Mouse (Mus musculus): ENCODE data around the gene Creb3l4. TPM values are rescaled to one million over a fixed set of nuclear protein-coding genes. Genes with fewer than 3 reads are reported as not detected.

Creb3l4 gene
- total RNA-seq (2023), result not detected

GRCm38 (mm10) chr3:90242984-90243775, at the start of gene Creb3l4:
TSS of gene Creb3l4 (minus strand) at chr3:90243512.

DNA sequence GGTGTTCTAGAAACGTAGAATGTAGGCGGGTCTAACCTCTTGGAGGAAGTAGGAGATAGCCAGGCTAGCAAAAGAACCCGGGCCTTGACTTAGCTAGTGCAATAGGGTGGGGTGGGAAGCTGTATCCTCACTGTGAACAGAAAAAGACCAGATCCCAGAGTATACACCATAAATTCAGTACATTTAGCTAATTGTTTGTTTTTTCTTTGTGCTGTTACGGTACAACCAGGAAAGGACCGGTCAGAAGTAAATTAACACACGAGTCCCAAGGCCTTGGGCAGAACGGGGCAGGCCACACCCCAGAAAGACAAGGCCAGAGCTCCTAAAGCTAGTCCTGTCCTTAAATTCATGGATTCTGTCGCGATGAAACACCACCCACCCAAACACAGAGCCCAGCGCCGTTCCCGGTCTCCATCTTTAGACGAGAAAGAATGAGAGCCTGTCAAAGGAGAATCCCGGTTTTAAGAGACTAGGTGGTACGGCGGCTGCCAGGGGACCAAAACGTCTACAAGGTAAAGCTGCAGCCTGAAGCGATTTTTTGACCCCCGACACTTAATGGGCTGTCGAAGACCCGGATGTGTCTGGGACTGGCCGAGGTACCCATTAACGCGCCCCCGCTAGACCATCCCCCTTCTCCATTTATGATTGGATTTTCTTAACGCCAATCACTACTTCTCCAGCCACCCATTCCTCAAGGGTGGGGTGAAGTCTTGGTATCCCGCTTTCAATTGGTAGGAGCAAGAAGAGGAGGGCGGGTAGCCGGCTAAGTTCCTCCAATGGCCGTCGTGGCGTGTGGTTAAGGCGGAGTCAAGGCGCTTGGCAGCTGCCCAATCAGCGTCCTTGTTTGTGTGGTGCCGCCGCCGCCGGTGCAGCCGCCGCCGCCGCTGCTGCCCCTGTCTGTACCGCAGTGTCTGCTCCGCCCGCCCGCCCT, 49.3 kb upstream of the Creb3l4 start, which contains the start of gene Gatad2b:
Gene Gatad2b (plus strand): TSS at position 834 of the 931 bp plus-strand sequence.

GRCm38 (mm10) chr3:90265034-90265931, 22.0 kb upstream of the Creb3l4 start, which contains the start of gene Dennd4b:
TSS of gene Dennd4b (plus strand) at chr3:90265185.

GRCm38 (mm10) chr3:90253653-90254418, 10.5 kb upstream of the Creb3l4 start, which contains the start of gene Crtc2:
TSS of gene Crtc2 (plus strand) at chr3:90254163.

DNA sequence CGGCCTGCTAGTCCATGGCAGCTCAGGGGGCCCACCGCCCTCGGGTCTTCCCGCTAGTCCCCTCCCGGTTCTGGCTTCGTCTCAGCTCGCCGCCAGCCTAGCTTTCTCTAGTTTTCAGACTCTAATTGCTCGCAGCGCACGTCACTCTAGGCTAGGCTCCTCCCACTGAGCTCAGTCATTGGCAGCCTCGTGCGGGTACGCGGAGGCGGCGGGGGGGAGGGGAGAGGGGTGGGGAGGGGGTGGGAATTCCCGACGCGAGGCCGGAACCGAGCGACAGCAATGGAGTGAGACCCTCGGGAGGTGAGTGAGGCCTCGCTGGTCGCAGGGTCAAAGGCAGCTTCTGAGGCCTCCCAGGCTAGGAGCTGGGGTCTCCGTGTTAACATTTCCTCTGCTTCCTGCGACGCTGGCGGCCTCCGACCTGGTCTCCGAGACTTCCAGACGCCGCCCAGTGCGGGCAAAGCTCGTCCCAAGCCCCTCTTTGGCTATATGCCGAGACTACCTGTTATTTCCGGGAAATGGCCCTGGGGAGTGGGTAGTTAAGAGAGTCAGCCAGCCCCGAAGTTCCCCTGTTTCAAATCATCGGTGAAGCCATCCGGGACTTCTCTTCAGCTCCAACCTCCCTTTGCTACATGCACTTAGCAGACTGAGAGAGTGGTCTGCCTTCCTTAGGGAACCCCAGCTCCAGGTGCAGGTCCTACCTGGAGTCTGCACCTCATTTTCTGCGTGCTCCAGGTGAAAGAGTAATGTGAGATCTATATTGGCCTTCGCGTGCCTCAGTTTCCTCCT, 4.8 kb upstream of the Creb3l4 start, which contains the start of gene Slc39a1:
Gene Slc39a1 (plus strand): TSS at position 213 of the 786 bp plus-strand sequence.

DNA sequence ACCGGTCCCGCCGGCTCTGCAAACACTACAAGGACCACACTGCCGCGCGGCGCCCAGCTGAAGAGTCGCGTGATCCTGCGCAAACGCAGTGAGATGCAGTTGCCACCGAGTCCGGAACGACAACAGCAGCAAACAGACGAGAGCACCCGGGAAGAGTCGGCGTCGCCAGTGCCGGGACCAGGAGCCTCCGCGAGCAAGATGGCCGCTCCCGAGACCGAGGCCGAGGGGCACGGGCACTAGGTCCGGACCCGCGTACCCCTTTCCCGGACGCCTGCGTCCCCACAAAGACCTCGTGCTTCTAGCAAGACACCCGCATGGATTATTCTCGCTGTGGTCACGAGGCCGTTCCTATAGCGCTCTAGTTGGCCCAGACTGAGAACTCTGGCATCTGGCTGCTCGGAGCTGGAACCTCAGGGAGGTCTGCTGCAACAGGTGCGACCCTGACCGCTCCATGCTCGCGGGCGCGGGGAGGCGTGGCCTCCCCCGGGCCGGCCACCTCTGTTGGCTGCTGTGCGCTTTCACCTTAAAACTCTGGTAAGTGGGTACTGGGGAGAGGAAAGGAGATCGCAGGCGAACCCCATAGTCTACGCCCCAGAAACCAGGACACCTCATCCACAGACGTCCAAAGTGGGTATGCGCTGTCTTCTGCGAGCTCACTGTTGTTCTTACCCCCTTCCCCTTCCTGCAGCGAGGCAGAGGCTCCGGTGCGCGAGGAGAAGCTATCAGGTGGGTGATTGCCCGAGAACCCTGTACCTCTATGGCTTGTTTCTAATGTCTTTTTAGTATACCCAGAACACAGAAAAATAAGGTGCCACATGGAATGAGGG, 11.6 kb downstream of the Creb3l4 start, which contains the start of gene Jtb:
Gene Jtb (plus strand): TSS at position 91 of the 827 bp plus-strand sequence.

GRCm38 (mm10) chr3:90213377-90213866, 29.9 kb downstream of the Creb3l4 start, which contains the start of the genes Rps27 and Rab13:
TSS of gene Rps27 (minus strand) at chr3:90213651.
TSS of gene Rab13 (plus strand) at chr3:90213695.

Other genes starting within 250 kb of the Creb3l4 start
- 10 to 100 TPM; 57.4 to 62.6 TPM for gene Hax1, start 244.7 kb downstream of the Creb3l4 start, total RNA-seq (2023)
- 100 to 1,000 TPM; 127 to 129 TPM for gene 4933434E20Rik, start 191.9 kb downstream of the Creb3l4 start, total RNA-seq (2023)
- gene Ubap2l, start 190.9 kb downstream of the Creb3l4 start, total RNA-seq (2023), result 100 to 1,000 TPM; 320 to 321 TPM
- 100 to 1,000 TPM; 521 to 571 TPM for gene Tpm3, start 170.9 kb downstream of the Creb3l4 start, total RNA-seq (2023)
- 1 to 10 TPM; 1.7 to 2.3 TPM for gene Nup210l, start 139.4 kb downstream of the Creb3l4 start, total RNA-seq (2023)
- gene Rps27, start 29.9 kb downstream of the Creb3l4 start, total RNA-seq (2023), result over 10,000 TPM; 10,037 to 10,069 TPM
- not detected for gene Rab13, start 29.8 kb downstream of the Creb3l4 start, total RNA-seq (2023)
- gene Jtb, start 11.9 kb downstream of the Creb3l4 start, total RNA-seq (2023), result 10 to 100 TPM; 88.8 to 93.1 TPM
- gene Slc39a1, start 4.7 kb upstream of the Creb3l4 start, total RNA-seq (2023), result 10 to 100 TPM; 33.9 to 37.5 TPM
- gene Crtc2, start 10.7 kb upstream of the Creb3l4 start, total RNA-seq (2023), result 100 to 1,000 TPM; 193 to 194 TPM
- 100 to 1,000 TPM; 180 TPM for gene Dennd4b, start 21.7 kb upstream of the Creb3l4 start, total RNA-seq (2023)
- gene Gatad2b, start 49.7 kb upstream of the Creb3l4 start, total RNA-seq (2023), result 100 to 1,000 TPM; 120 to 129 TPM
- 1 to 10 TPM; 1.4 to 3.3 TPM for gene Slc27a3, start 146.4 kb upstream of the Creb3l4 start, total RNA-seq (2023)
- gene Ints3, start 190.1 kb upstream of the Creb3l4 start, total RNA-seq (2023), result 10 to 100 TPM; 60.8 to 63.6 TPM
- not detected for gene Npr1, start 222.4 kb upstream of the Creb3l4 start, total RNA-seq (2023)
- gene Ilf2, start 232.6 kb upstream of the Creb3l4 start, total RNA-seq (2023), result 10 to 100 TPM; 93.4 to 97.9 TPM
- gene Snapin, start 247.5 kb upstream of the Creb3l4 start, total RNA-seq (2023), result 10 to 100 TPM; 63.2 to 64.4 TPM